Mouse (Mus musculus) CH12.LX (cell line): ENCODE results near the gene Alpk1.

ENCODE experiments used
- CHD1 ChIP-seq: IDR thresholded peaks from 2 replicates; pipeline ENCODE4 v1.6.1; 2012; ENCODE audit warnings: low read depth, low read length, improper control_type of control experiment, inconsistent platforms
- CHD2 ChIP-seq: IDR thresholded peaks from 2 replicates; pipeline ENCODE4 v1.6.1; 2011; ENCODE audit warnings: low read length, improper control_type of control experiment
- CTCF ChIP-seq, 2 experiments: IDR thresholded peaks in 1 of 2; conservative IDR thresholded peaks in 1 of 2; 2 replicates each; pipeline ENCODE4 v1.5.1; 2011 to 2012; ENCODE audit warnings: low read depth in 2 of 2, low read length in 2 of 2, improper control_type of control experiment in 1 of 2, inconsistent platforms in 1 of 2, mild to moderate bottlenecking in 1 of 2, moderate library complexity in 1 of 2
- EP300 ChIP-seq: IDR thresholded peaks from 2 replicates; pipeline ENCODE4 v1.6.1; 2011; ENCODE audit warnings: low read length, improper control_type of control experiment
- ETS1 ChIP-seq: conservative IDR thresholded peaks from 2 replicates; pipeline ENCODE4 v1.6.1; 2012; ENCODE audit warnings: low read depth, mild to moderate bottlenecking, inconsistent platforms, low read length, improper control_type of control experiment, moderate library complexity
- MAX ChIP-seq: IDR thresholded peaks from 2 replicates; pipeline ENCODE4 v1.6.1; 2011; ENCODE audit warnings: low read length, improper control_type of control experiment
- PAX5 ChIP-seq: IDR thresholded peaks from 2 replicates; pipeline ENCODE4 v1.6.1; 2012; ENCODE audit warnings: low read length, inconsistent platforms, mixed read lengths
- POLR2A ChIP-seq: IDR thresholded peaks from 2 replicates; pipeline ENCODE4 v1.6.1; 2011; ENCODE audit warnings: low read depth, mild to moderate bottlenecking, improper control_type of control experiment, low read length
- POLR2AphosphoS2 ChIP-seq: IDR thresholded peaks from 2 replicates; pipeline ENCODE4 v1.6.1; 2011; ENCODE audit warnings: low read depth, low read length, improper control_type of control experiment
- RAD21 ChIP-seq: IDR thresholded peaks from 2 replicates; pipeline ENCODE4 v1.6.1; 2011; ENCODE audit warnings: low read depth, mild to moderate bottlenecking, low read length, improper control_type of control experiment, moderate library complexity
- SMC3 ChIP-seq: IDR thresholded peaks from 2 replicates; pipeline ENCODE4 v1.6.1; 2011; ENCODE audit warnings: low read depth, low read length, improper control_type of control experiment
- UBTF ChIP-seq: IDR thresholded peaks from 2 replicates; pipeline ENCODE4 v1.6.1; 2012; ENCODE audit warnings: low read depth, mild to moderate bottlenecking, inconsistent platforms, low read length, improper control_type of control experiment, moderate library complexity
- USF1 ChIP-seq: IDR thresholded peaks from 2 replicates; pipeline ENCODE4 v1.6.1; 2014; ENCODE audit warnings: low read depth, mild to moderate bottlenecking, inconsistent platforms, low read length, improper control_type of control experiment

DNA sequence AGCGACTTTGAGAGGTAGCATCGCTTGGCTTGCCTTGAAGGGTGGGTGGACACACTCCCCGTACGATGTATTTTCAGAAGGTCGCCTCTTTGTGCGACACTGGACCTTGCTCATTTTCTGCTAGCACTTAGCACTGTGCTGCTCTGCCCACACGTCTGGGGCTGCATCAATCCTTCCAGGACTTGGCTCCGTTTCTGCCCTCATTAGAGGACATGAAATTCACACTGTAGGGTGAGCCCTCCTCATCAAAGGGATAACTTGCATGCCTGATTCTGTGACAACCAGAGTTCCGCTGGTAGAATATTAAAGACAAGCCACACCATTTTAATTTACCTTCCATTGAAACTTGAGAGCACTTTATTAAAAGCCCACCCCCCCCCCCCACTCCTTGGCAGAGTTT lies 67.2 kb downstream of the Alpk1 start:
- TF ChIP-seq PAX5, result no peak
- TF ChIP-seq RAD21, result no peak
- TF ChIP-seq POLR2AphosphoS2, result no peak
- no peak for TF ChIP-seq MAX
- no peak for TF ChIP-seq SMC3
- no peak for TF ChIP-seq POLR2A
- no peak for TF ChIP-seq CHD1
- TF ChIP-seq EP300, result no peak
- TF ChIP-seq USF1, result no peak
- TF ChIP-seq CHD2, result no peak
- no peak for TF ChIP-seq CTCF (conservative IDR thresholded peaks at IDR 0.05 in 1 of 2, IDR thresholded peaks at IDR 0.05 in 1 of 2; ENCODE audit: low read depth in 2 of 2, low read length in 2 of 2)
- TF ChIP-seq UBTF, result no peak
- TF ChIP-seq ETS1, result no peak
